Comparison of ENCODE assay signal across 20 mouse cellular contexts in genomic region chr19:28357595-28357994, GRCm38 (mm10).
DNase-seq lines count a peak whose midpoint lies in the region; ATAC-seq and TF ChIP-seq lines count a peak whose summit lies in the region.
"Had no signal": no experiment of that assay in that cellular context is flagged by ENCODE, and none has a peak within 500 bp of the region (broad histone marks: within the 10 kb centered on the region; RNA-seq: fewer than 3 reads in every experiment).

No protein-coding gene starts in this region.

- H3K36me3 ChIP-seq in kidney, adult 2 months (ENCODE audit: control insufficient read depth, insufficient read depth, low read length) = no peaks in the 10 kb centered on the region
- H3K36me3 ChIP-seq: heart, embryonic 15.5 days; hindbrain, embryonic 13.5 days; midbrain, embryonic 12.5 days; neural tube, embryonic 13.5 days had no signal

- peak; percentile 49 for DNase-seq in kidney, adult 2 months
- DNase-seq in kidney, postnatal 14 days = no peak
- DNase-seq in cerebellum, adult 11-12 months = peak; percentile 65
- peak; percentile 88 to 96 for DNase-seq in cerebellum, postnatal 10 days
- DNase-seq in adrenal gland, postnatal 14 days = no peak
- DNase-seq in natural killer cell, adult 2 months (ENCODE audit: low spot score in 2 of 2) = no peak
- DNase-seq: adrenal gland, adult 2 months; embryo, embryonic 11 days; heart, postnatal 36 days; kidney, adult 8-10 months; kidney, postnatal 10 days; liver, postnatal 0 days; lung, postnatal 10 days; retina, postnatal 1 day; thymus, adult 2 months had no signal

- H3K27ac ChIP-seq in kidney, adult 2 months (ENCODE audit: insufficient read depth, low read depth, low read length) = no peak overlapping the region
- H3K27ac ChIP-seq: heart, embryonic 15.5 days; hindbrain, embryonic 13.5 days; midbrain, embryonic 12.5 days; neural tube, embryonic 13.5 days had no signal

- H3K27me3 ChIP-seq in kidney, adult 2 months (replicated peaks; ENCODE audit: control insufficient read depth, insufficient read depth, low read length) = no peaks in the 10 kb centered on the region
- H3K27me3 ChIP-seq: heart, embryonic 15.5 days; hindbrain, embryonic 13.5 days; neural tube, embryonic 13.5 days had no signal

- no peak overlapping the region for H3K4me3 ChIP-seq in kidney, adult 2 months (ENCODE audit: insufficient read depth, low read depth, low read length)
- H3K4me3 ChIP-seq: heart, embryonic 15.5 days; hindbrain, embryonic 13.5 days; midbrain, embryonic 12.5 days; neural tube, embryonic 13.5 days had no signal

- peaks cover 18% of the 10 kb centered on the region for H3K4me1 ChIP-seq in kidney, adult 2 months (ENCODE audit: control insufficient read depth, insufficient read depth, low read length)
- H3K4me1 ChIP-seq: heart, embryonic 15.5 days; hindbrain, embryonic 13.5 days had no signal

- TF ChIP-seq POLR2A in kidney, adult 2 months (IDR thresholded peaks at IDR 0.05; ENCODE audit: low read depth, low read length) = no peak

- 64% methylated on average over 9 of the region's 9 CpGs for WGBS in kidney, adult 2 months

- ATAC-seq in cerebellum, adult (ENCODE audit: insufficient number of reproducible peaks, low FRiP score, low TSS enrichment) = peak; percentile 53; the same call in 1 of the 2 replicates
- ATAC-seq: liver, postnatal 0 days had no signal

- TF ChIP-seq CTCF in kidney, adult 2 months (conservative IDR thresholded peaks at IDR 0.05; ENCODE audit: insufficient read depth, insufficient read length, low read depth, low read length) = no peak

Comparison
In these comparisons a context has a peak if more than half of its experiments do, and no peak if none do; other contexts are left out.
1. DNase-seq: peak in kidney, adult 2 months (single experiment), cerebellum, adult 11-12 months (single experiment) and cerebellum, postnatal 10 days (2 of 2); none in kidney, postnatal 14 days (single experiment), adrenal gland, postnatal 14 days (single experiment) and natural killer cell, adult 2 months (0 of 2).